Mouse (Mus musculus): ENCODE data around the gene Mdk.

The Mdk gene

GRCm38 (mm10) chr2:91932160-91932711, at the start of gene Mdk:
TSS of gene Mdk (minus strand) at chr2:91932297.
- no peak for DNase-seq

GRCm38 (mm10) chr2:91980830-91981229, 48.7 kb upstream of the Mdk start:
- DNase-seq: no peak

GRCm38 (mm10) chr2:91980245-91980644, 48.1 kb upstream of the Mdk start:
- DNase-seq: no peak

GRCm38 (mm10) chr2:91978547-91978946, 46.5 kb upstream of the Mdk start:
- no peak for DNase-seq

GRCm38 (mm10) chr2:91977960-91978359, 45.9 kb upstream of the Mdk start:
- DNase-seq: no peak

- peak; percentile 35 for DNase-seq
Measured at GRCm38 (mm10) chr2:91975581-91976541, 43.8 kb upstream of the Mdk start, which contains the start of gene Dgkz. TSS of gene Dgkz (minus strand) at chr2:91975864.

GRCm38 (mm10) chr2:91973416-91974135, 41.5 kb upstream of the Mdk start:
- peak; percentile 27 for DNase-seq

- DNase-seq: no peak
Measured at GRCm38 (mm10) chr2:91972121-91972566, 40.0 kb upstream of the Mdk start.

GRCm38 (mm10) chr2:91971231-91972097, 39.4 kb upstream of the Mdk start:
- peak; percentile 69 for DNase-seq

GRCm38 (mm10) chr2:91967962-91968361, 35.9 kb upstream of the Mdk start:
- DNase-seq: no peak

GRCm38 (mm10) chr2:91966367-91966766, 34.3 kb upstream of the Mdk start:
- no peak for DNase-seq

GRCm38 (mm10) chr2:91965417-91965816, 33.3 kb upstream of the Mdk start:
- no peak for DNase-seq

GRCm38 (mm10) chr2:91964610-91965204, 32.6 kb upstream of the Mdk start:
- no peak for DNase-seq

GRCm38 (mm10) chr2:91963443-91963932, 31.4 kb upstream of the Mdk start:
- DNase-seq: peak; percentile 95

- DNase-seq: no peak
Measured at GRCm38 (mm10) chr2:91962864-91963401, 30.8 kb upstream of the Mdk start.

- no peak for DNase-seq
Measured at GRCm38 (mm10) chr2:91961901-91962761, 30.0 kb upstream of the Mdk start.

- DNase-seq: no peak
Measured at GRCm38 (mm10) chr2:91960459-91960858, 28.4 kb upstream of the Mdk start.

GRCm38 (mm10) chr2:91959544-91960410, 27.7 kb upstream of the Mdk start:
- DNase-seq: no peak

GRCm38 (mm10) chr2:91958701-91959457, 26.8 kb upstream of the Mdk start:
- DNase-seq: peak; percentile 52
